Mouse (Mus musculus): Measurements from ENCODE around the gene Col20a1. TPM values are rescaled to one million over a fixed set of nuclear protein-coding genes. Genes with fewer than 3 reads are reported as not detected.

The Col20a1 gene
- polyA plus RNA-seq, 1 experiment from 2014 or later = 0.33 TPM

DNA sequence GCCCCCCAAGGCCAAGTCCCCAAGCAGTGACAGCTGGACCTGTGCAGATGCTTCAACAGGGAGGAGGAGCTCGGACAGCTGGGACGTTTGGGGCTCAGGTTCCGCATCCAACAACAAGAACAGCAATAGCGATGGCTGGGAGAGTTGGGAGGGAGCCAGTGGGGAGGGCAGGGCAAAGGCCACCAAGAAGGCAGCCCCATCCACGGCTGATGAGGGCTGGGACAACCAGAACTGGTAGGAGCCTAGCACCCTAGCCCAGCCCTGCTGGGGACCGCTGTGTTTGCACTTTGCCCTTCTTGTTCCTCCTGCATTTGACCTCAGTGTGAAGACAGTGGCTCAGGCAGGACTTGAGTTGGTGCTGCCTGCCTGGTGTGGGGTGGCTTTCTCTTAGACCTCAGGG, 5.2 kb upstream of the Col20a1 start:
- WGBS (ENCODE audit: missing documents) = 90% methylated on average over 6 of the region's 6 CpGs
- H3K4me3 ChIP-seq (ENCODE audit: inconsistent target) = no peak overlapping the region
- no peak overlapping the region for H3K27ac ChIP-seq
- H3K36me3 ChIP-seq (ENCODE audit: inconsistent target) = peaks cover 75% of the 10 kb centered on the region
- H3K79me2 ChIP-seq (ENCODE audit: inconsistent target) = no peaks in the 10 kb centered on the region

DNA sequence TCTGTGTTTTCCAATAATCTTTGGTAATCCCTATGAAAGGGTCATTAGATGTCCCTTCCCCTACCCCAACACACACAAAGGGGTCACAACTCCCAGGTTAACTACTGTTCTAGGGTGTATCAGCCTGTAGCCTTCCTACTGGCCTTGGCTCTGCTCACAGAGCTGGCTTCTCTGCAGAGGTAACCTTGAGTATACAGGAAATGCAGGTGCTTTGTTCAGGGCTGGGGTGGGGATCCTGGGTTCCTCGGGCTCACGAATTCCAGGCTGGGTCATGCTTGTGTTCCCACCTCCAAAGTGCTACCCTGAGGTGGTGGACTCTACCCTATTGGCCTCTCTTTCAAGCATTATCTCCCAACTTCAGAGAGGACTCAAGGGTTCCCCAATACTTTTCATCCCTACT, 700 bp upstream of the Col20a1 start:
- 65% methylated on average over 2 of the region's 2 CpGs for WGBS (ENCODE audit: missing documents)
- no peak overlapping the region for H3K27ac ChIP-seq
- H3K79me2 ChIP-seq (ENCODE audit: inconsistent target) = no peaks in the 10 kb centered on the region
- peaks cover 30% of the 10 kb centered on the region for H3K36me3 ChIP-seq (ENCODE audit: inconsistent target)
- no peak overlapping the region for H3K4me3 ChIP-seq (ENCODE audit: inconsistent target)

DNA sequence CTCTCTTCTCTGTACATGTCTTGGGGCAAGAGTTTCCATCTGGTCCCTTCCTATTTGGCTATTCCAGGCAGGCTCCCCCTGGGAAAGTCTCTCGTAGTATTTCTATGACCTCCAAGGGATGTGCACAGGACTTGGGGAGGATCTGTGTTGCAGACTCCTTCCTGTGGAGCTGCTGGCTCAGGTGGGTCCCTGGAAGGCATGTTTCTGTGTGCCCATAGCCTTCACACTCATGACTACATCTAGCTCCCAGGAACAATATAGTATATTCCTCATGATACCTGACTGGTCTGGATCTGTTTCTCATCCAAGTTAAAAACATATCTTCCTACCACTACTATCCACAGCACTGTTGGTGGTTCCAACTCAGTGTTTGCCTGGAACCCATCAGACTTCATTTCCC, 666 bp downstream of the Col20a1 start:
- Histone ChIP-seq H3K79me2 (ENCODE audit: inconsistent target) (no peaks in the 10 kb centered on the region), H3K36me3 (ENCODE audit: inconsistent target) (peaks cover 16% of the 10 kb centered on the region; the same call in 1 of the 2 replicates), H3K27ac (no peak overlapping the region), H3K4me3 (ENCODE audit: inconsistent target) (no peak overlapping the region)
- WGBS (ENCODE audit: missing documents) = 83% methylated on average over 1 of the region's 1 CpGs

DNA sequence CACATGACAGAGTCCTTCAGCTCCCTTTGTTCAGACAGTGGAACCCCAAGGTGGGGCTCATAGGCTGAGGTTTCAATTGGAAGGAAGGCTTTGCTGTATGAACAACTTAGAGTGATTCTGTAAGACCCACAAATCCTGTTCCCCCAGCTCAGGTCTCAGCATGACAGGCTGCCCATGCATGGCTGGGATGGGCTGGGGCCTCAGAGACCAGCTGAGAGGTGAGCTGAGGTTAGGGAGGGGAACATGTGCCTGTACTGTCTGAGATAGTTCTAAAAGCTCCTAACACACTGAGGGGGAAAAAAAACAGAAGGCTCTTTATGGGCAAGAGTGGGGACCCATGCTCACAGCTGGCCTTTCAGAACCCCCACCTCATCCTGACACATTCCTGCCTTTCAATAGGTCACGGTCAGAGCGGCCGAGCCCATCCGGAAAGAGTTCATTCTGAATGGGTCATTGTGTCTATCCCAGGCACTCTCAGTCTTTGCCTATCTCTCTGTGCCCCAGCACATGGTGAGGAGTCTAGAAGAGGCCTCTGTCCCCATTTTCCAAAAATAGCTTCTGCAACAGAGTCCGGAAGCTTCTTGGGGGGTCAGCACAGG, 1.2 kb downstream of the Col20a1 start:
- Histone ChIP-seq H3K79me2 (ENCODE audit: inconsistent target) (no peaks in the 10 kb centered on the region), H3K4me3 (ENCODE audit: inconsistent target) (no peak overlapping the region), H3K27ac (no peak overlapping the region), H3K36me3 (ENCODE audit: inconsistent target) (0 out of 2 replicates have a peak, but pooled peaks cover 11% of the 10 kb centered on the region)
- 81% methylated on average over 5 of the region's 5 CpGs for WGBS (ENCODE audit: missing documents)

DNA sequence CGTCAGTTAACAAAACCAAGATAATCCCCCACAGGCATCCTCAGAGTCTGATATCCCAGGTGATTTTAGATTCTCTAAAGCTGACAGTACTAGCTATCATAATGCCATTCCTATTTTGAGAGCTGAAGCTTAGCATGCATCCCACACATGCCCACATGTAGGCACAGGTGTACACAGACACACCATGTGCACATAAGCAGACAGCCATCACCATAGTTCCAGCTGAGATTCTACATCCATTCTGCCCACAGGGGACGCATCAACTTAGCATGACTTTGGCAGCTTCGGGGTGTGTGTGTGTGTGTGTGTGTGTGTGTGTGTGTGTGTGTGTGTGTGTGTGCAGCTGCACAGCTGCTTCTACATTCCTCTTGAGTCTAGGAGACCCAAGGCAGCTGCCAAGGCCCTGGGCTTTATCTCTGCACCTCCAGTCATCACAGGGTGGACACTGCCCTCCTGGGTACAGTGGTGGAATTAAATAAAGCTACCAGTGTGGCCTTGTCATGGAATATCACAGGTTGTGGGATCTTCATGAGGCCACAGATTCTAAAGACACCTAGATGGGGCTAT, 2.1 kb downstream of the Col20a1 start:
- no peak overlapping the region for H3K4me3 ChIP-seq (ENCODE audit: inconsistent target)
- H3K79me2 ChIP-seq (ENCODE audit: inconsistent target) = no peaks in the 10 kb centered on the region
- H3K36me3 ChIP-seq (ENCODE audit: inconsistent target) = 0 out of 2 replicates have a peak, but pooled peaks cover 2% of the 10 kb centered on the region
- WGBS (ENCODE audit: missing documents) = 85% methylated on average over 3 of the region's 3 CpGs
- no peak overlapping the region for H3K27ac ChIP-seq

DNA sequence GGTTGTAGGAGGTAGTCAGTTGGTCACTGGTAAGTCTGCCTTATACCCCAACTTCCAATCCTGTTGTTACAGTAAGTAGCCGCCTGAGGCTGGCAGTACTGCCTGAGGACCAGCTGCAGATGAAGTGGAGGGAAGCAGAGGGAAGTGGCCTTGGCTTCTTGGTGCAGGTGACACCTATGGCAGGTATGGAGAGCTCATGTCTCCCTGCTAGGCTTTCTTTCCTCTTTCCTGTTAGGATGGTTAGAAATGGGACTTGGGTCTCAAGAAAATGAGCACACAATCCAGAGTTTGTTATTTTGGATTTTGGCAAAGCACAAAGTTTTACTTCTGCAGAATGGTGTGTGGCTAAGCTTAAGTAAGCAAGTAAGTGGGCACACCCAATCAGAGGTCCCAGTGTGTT, 2.6 kb downstream of the Col20a1 start:
- Histone ChIP-seq H3K36me3 (ENCODE audit: inconsistent target) (no peaks in the 10 kb centered on the region), H3K4me3 (ENCODE audit: inconsistent target) (no peak overlapping the region), H3K27ac (no peak overlapping the region), H3K79me2 (ENCODE audit: inconsistent target) (no peaks in the 10 kb centered on the region)
- WGBS (ENCODE audit: missing documents) = 86% methylated on average over 1 of the region's 1 CpGs

DNA sequence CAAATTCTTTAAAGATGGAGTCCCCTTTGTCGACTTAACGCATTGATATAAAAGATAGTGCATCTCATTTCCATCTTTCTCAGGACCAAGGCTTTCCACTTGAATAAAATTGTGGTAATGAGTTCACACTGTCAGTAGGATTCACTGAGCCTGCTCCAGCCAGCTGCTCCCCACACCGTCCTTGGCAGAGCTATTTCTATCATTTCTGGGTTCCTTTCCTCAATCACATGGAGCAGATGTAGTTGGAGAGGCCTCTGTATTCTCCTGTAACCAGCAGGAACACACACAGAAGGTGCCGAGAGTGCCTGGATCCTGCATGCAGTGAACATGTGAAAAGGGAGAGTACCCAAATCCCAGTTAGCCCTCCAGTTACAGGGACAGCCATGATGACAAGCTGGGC, 4.0 kb downstream of the Col20a1 start:
- H3K27ac ChIP-seq = no peak overlapping the region
- H3K79me2 ChIP-seq (ENCODE audit: inconsistent target) = no peaks in the 10 kb centered on the region
- WGBS (ENCODE audit: missing documents) = 84% methylated on average over 4 of the region's 4 CpGs
- H3K4me3 ChIP-seq (ENCODE audit: inconsistent target) = no peak overlapping the region
- H3K36me3 ChIP-seq (ENCODE audit: inconsistent target) = no peaks in the 10 kb centered on the region

DNA sequence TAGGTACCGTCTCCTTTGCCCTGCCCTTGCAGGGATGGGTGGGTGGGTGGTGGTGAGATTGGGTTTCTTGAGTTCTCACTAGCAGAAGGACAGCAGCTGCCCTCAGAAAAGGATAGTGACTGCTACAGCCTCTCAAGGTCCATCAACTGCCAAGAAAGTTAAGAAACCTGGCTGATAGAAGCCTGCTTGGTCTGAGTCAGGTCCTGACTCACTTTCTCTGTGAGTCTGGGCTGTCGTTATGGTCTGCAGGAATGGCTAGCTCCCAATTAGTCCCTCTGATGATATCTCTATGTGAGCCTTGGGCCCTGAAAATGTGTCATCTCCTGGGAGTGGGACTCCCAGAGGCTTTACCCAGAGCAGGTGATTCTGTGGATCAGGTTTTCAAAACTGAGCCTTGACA, 8.0 kb downstream of the Col20a1 start:
- Histone ChIP-seq H3K36me3 (ENCODE audit: inconsistent target) (no peaks in the 10 kb centered on the region), H3K79me2 (ENCODE audit: inconsistent target) (no peaks in the 10 kb centered on the region), H3K4me3 (ENCODE audit: inconsistent target) (no peak overlapping the region), H3K27ac (no peak overlapping the region)
- WGBS (ENCODE audit: missing documents) = 83% methylated on average over 2 of the region's 2 CpGs

DNA sequence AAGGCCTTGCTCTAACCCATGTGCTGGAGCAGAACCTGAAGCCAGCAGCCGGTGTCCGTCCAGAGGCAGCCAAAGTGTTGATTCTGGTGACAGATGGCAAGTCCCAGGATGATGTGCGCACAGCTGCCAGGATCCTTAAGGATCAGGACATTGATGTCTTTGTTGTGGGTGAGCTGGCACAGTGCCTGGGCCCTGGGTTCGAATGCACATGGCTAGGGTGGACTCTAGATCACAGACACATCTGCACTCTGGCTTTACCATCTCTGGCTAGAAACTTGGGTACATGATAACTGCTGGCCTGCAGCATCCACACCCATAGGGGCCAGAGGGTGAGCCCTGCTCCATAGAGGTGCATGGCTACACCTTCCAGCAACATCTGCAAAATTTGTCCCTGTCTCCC, 9.1 kb downstream of the Col20a1 start:
- Histone ChIP-seq H3K79me2 (ENCODE audit: inconsistent target) (no peaks in the 10 kb centered on the region), H3K4me3 (ENCODE audit: inconsistent target) (no peak overlapping the region), H3K27ac (no peak overlapping the region), H3K36me3 (ENCODE audit: inconsistent target) (no peaks in the 10 kb centered on the region)
- WGBS (ENCODE audit: missing documents) = 91% methylated on average over 4 of the region's 4 CpGs

DNA sequence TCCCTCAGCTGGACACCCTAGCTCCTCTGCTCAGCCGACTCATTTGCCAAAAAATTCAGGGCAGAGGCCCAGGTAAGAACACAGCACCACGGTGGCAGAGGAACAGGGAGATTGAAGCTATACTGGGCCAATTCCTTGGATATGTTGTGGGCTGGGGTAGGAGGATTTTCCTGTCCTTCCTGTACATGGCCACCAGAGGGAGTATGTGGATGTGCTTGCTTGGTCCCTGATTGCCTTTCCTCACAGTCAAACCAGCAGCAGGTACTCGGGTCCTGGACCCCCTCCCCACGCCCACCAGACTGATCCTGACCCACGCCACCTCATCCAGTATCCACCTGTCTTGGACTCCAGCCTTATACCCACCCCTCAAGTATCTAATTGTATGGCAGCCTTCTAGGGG, 10.1 kb downstream of the Col20a1 start:
- Histone ChIP-seq H3K79me2 (ENCODE audit: inconsistent target) (no peaks in the 10 kb centered on the region), H3K4me3 (ENCODE audit: inconsistent target) (no peak overlapping the region), H3K27ac (no peak overlapping the region), H3K36me3 (ENCODE audit: inconsistent target) (no peaks in the 10 kb centered on the region)
- 14% methylated on average over 5 of the region's 5 CpGs for WGBS (ENCODE audit: missing documents)

DNA sequence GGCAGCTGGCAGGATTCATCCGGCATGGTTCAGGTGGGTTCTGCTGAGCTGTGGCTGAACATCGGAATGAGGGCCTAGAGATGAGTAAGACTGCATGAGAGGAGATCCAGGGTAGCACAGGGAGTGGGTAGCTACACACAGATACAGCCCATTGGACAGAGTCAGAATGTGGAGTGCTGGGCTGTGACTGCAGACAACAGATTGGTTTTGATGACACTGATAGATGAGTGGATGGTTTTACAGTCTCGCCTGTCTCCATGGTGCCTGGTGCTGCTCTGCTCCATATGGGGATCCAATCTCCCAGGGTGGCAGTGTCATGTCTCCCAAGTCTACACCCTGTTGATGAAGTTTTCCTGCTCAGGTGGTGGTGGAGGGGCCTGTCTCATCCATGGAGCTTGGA, 10.6 kb downstream of the Col20a1 start:
- Histone ChIP-seq H3K27ac (no peak overlapping the region), H3K36me3 (ENCODE audit: inconsistent target) (no peaks in the 10 kb centered on the region), H3K79me2 (ENCODE audit: inconsistent target) (no peaks in the 10 kb centered on the region), H3K4me3 (ENCODE audit: inconsistent target) (no peak overlapping the region)
- 91% methylated on average over 3 of the region's 3 CpGs for WGBS (ENCODE audit: missing documents)

DNA sequence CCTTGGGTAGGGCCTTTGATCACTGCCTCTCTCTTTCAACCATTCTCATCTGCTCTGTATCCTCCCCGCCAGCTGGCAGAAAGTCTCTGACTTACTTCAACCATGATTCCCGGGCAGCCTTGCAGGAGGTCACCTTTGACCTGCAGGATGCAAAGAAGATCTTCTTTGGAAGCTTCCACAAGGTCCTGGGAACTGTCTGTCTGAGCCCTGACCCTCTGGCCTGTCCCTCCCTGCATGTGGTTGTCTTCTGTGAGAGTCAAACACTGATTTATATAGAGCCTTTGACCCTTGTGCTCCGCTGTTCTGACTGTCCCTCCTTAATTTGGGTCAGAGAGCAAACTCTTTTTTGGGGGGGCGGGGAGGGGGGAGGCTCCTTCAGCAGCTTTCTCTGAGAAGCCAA, 20.7 kb downstream of the Col20a1 start:
- no peaks in the 10 kb centered on the region for H3K79me2 ChIP-seq (ENCODE audit: inconsistent target)
- H3K4me3 ChIP-seq (ENCODE audit: inconsistent target) = no peak overlapping the region
- no peak overlapping the region for H3K27ac ChIP-seq
- WGBS (ENCODE audit: missing documents) = 87% methylated on average over 2 of the region's 4 CpGs
- H3K36me3 ChIP-seq (ENCODE audit: inconsistent target) = no peaks in the 10 kb centered on the region

DNA sequence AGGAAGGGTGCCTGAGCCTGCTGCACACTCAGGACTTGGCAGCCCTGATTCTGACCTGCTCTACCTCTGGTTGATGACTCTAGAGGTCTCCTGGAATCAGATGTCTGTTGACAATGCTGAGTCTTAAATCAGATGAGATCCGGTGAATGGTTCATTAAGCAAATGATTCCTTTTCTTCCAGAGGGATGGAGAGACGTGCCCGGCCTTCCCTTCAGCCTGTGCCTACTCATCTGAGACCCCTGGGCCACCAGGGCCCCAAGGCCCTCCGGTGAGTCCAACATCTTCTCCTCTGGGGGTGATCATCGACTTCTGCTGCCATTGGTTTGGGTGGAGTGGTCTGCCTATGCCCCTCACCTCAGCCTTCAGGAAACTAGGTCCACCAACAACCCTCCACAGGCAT, 22.0 kb downstream of the Col20a1 start:
- H3K79me2 ChIP-seq (ENCODE audit: inconsistent target) = no peaks in the 10 kb centered on the region
- H3K36me3 ChIP-seq (ENCODE audit: inconsistent target) = no peaks in the 10 kb centered on the region
- H3K4me3 ChIP-seq (ENCODE audit: inconsistent target) = no peak overlapping the region
- no peak overlapping the region for H3K27ac ChIP-seq
- 84% methylated on average over 5 of the region's 5 CpGs for WGBS (ENCODE audit: missing documents)

DNA sequence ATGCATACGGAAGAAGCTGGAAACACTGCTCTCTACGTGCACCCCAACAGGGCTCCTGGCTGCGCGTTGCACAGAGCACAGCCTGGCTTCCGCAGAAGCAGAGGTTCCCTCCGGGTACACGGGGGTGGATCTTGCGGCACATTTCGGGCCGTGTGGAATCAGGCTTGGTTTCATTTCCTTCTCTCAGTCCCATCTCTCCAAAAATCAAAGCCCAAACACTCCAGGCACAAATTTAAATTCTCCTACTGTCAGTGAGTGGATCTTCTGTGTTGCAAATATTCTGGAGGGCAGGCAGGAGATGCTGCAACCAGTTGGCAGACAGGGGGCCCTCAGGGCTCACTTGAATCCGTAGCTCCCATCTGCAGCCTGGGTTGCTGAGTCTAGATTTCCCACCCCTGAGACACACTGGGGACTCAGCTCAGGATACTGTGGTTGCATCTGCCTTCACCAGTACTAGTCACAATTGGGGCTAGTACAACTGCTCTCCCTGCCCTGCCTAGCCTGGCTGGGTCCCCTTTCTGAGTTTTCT, 45.1 kb downstream of the Col20a1 start:
- Histone ChIP-seq H3K36me3 (ENCODE audit: inconsistent target) (no peaks in the 10 kb centered on the region), H3K27ac (no peak overlapping the region), H3K79me2 (ENCODE audit: inconsistent target) (no peaks in the 10 kb centered on the region), H3K4me3 (ENCODE audit: inconsistent target) (no peak overlapping the region)
- WGBS (ENCODE audit: missing documents) = 67% methylated on average over 11 of the region's 11 CpGs

DNA sequence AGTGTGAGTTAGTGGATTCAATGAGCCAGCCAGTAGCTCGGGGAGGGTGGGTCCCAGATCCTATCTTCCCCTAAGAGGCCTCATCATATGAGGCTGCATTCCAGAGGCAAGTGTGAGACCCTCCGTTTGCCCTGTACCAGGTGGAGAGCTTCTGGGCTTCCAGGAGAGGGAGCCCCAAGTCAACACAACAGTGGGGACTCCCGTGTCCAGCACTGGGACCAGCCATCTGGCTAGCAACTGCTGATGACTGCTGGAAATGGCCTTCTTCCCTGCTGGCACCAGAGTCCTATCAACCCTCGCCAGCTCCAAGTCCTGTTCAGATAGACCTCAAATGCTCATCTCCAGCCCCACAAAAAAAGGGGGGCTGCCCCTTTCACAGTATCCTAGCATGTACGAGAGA, 46.1 kb downstream of the Col20a1 start:
- H3K36me3 ChIP-seq (ENCODE audit: inconsistent target) = no peaks in the 10 kb centered on the region
- H3K79me2 ChIP-seq (ENCODE audit: inconsistent target) = no peaks in the 10 kb centered on the region
- 41% methylated on average over 5 of the region's 5 CpGs for WGBS (ENCODE audit: missing documents)
- no peak overlapping the region for H3K27ac ChIP-seq
- no peak overlapping the region for H3K4me3 ChIP-seq (ENCODE audit: inconsistent target)

DNA sequence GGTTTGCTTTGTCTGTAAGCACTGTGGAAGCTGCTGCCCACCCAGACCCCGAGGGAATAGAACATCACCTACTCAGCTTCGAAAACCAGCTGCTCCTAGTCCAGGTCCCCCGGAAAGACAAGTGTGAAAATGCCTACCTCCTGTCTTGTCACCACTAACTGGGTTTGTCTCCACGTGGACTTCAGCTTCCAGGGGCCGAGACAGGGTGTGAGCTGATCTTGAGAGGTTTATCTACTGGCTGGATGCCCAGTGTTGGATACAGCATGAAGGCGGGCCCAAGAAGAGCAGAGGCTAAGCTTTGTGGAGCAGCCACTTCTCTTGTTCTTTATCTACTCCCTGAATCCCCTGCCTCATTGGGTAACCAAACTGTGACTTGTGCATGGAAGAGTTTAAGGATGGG, 47.0 kb downstream of the Col20a1 start:
- 69% methylated on average over 6 of the region's 6 CpGs for WGBS (ENCODE audit: missing documents)
- Histone ChIP-seq H3K36me3 (ENCODE audit: inconsistent target) (no peaks in the 10 kb centered on the region), H3K4me3 (ENCODE audit: inconsistent target) (no peak overlapping the region), H3K27ac (no peak overlapping the region), H3K79me2 (ENCODE audit: inconsistent target) (no peaks in the 10 kb centered on the region)
